Mouse (Mus musculus) MEL (cell line): ENCODE results near the gene Adprm.

Experiments used
- BHLHE40 ChIP-seq: IDR thresholded peaks from 2 replicates; pipeline ENCODE4 v1.6.1; 2012; ENCODE audit warnings: low read depth, mild to moderate bottlenecking, inconsistent platforms, low read length, improper control_type of control experiment, borderline replicate concordance
- CHD1 ChIP-seq: IDR thresholded peaks from 2 replicates; pipeline ENCODE4 v1.6.1; 2012; ENCODE audit warnings: low read depth, mild to moderate bottlenecking, inconsistent platforms, low read length, improper control_type of control experiment
- CTCF ChIP-seq, 3 experiments: IDR thresholded peaks in 2 of 3; conservative IDR thresholded peaks in 1 of 3; 2 replicates each; pipeline ENCODE4 v1.5.1; 2011 to 2012; ENCODE audit warnings: low read length in 3 of 3, low read depth in 2 of 3, mild to moderate bottlenecking in 2 of 3, improper control_type of control experiment in 1 of 3, inconsistent platforms in 1 of 3, mixed read lengths in 1 of 3, moderate library complexity in 1 of 3; ENCODE audit not compliant: control insufficient read depth in 1 of 3, insufficient read depth in 1 of 3, poor library complexity in 1 of 3, severe bottlenecking in 1 of 3
- E2F4 ChIP-seq: IDR thresholded peaks from 2 replicates; pipeline ENCODE4 v1.6.1; 2011; ENCODE audit warnings: low read depth, low read length, improper control_type of control experiment, borderline replicate concordance
- ELF1 ChIP-seq: IDR thresholded peaks from 2 replicates; pipeline ENCODE4 v1.6.1; 2014; ENCODE audit warnings: low read depth, mild to moderate bottlenecking, inconsistent platforms, low read length, improper control_type of control experiment, moderate library complexity
- EP300 ChIP-seq, 2 experiments: IDR thresholded peaks; 2 replicates each; pipeline ENCODE4 v1.6.1; 2011; ENCODE audit warnings: improper control_type of control experiment in 2 of 2, low read length in 2 of 2, low read depth in 1 of 2, mild to moderate bottlenecking in 1 of 2
- GATA1 ChIP-seq: IDR thresholded peaks from 2 replicates; pipeline ENCODE4 v1.6.1; 2011; ENCODE audit warnings: low read depth, low read length, improper control_type of control experiment
- JUND ChIP-seq: IDR thresholded peaks from 2 replicates; pipeline ENCODE4 v1.6.1; 2011; ENCODE audit warnings: low read depth, mild to moderate bottlenecking, improper control_type of control experiment, low read length
- KAT2A ChIP-seq: conservative IDR thresholded peaks from 2 replicates; pipeline ENCODE4 v1.6.1; 2012; ENCODE audit warnings: low read depth, low read length, improper control_type of control experiment, inconsistent platforms
- MAZ ChIP-seq: IDR thresholded peaks from 2 replicates; pipeline ENCODE4 v1.6.1; 2012; ENCODE audit warnings: low read depth, mild to moderate bottlenecking, inconsistent platforms, low read length, improper control_type of control experiment
- MXI1 ChIP-seq: IDR thresholded peaks from 2 replicates; pipeline ENCODE4 v1.6.1; 2011; ENCODE audit warnings: mild to moderate bottlenecking, low read depth, low read length, improper control_type of control experiment
- POLR2A ChIP-seq, 2 experiments: IDR thresholded peaks; 2 replicates each; pipeline ENCODE4 v1.6.1; 2011 to 2012; ENCODE audit warnings: low read length in 2 of 2, mild to moderate bottlenecking in 2 of 2, control low read depth in 1 of 2, improper control_type of control experiment in 1 of 2, low read depth in 1 of 2, moderate library complexity in 1 of 2; ENCODE audit not compliant: control insufficient read depth in 1 of 2, insufficient read depth in 1 of 2, poor library complexity in 1 of 2
- TCF12 ChIP-seq: IDR thresholded peaks from 2 replicates; pipeline ENCODE4 v1.6.1; 2014; ENCODE audit warnings: low read depth, mild to moderate bottlenecking, inconsistent platforms, low read length, improper control_type of control experiment, moderate library complexity

DNA sequence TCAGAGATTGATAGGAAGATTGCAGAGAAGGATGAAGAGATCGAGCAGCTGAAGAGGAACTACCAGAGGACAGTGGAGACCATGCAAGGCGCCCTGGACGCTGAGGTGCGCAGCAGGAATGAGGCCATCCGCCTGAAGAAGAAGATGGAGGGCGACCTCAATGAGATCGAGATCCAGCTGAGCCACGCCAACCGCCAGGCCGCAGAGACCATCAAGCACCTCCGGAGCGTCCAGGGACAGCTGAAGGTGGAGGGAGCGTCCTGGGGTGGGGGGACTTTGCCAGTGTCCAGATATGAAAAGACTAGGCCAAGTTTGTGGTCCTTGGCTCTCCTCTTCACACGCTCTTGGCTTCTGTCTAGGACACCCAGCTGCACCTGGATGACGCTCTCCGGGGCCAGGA is 46.8 kb upstream of the Adprm start:
- TF ChIP-seq JUND (no peak), POLR2A (IDR thresholded peaks at IDR 0.05; ENCODE audit: control insufficient read depth in 1 of 2, insufficient read depth in 1 of 2, low read depth in 1 of 2, low read length in 2 of 2, poor library complexity in 1 of 2) (no peak), GATA1 (no peak), CHD1 (no peak), E2F4 (no peak), CTCF (IDR thresholded peaks at IDR 0.05 in 2 of 3, conservative IDR thresholded peaks at IDR 0.05 in 1 of 3; ENCODE audit: control insufficient read depth in 1 of 3, insufficient read depth in 1 of 3, low read depth in 2 of 3, low read length in 3 of 3, poor library complexity in 1 of 3, severe bottlenecking in 1 of 3) (no peak), KAT2A (no peak), MAZ (no peak), TCF12 (no peak), BHLHE40 (no peak), ELF1 (no peak), EP300 (IDR thresholded peaks at IDR 0.05; ENCODE audit: low read depth in 1 of 2, low read length in 2 of 2) (no peak), MXI1 (no peak)
